ENCODE assay signal across 7 mouse cellular contexts in genomic region chrX:77432846-77433810, GRCm38 (mm10).
DNase-seq lines count a peak whose midpoint lies in the region; ATAC-seq lines count a peak whose summit lies in the region.

No protein-coding gene starts in this region.

- intact Hi-C loops in left cerebral cortex, postnatal 25 days (cut with DNase I), result loop anchor here (1.0 to 2.0 kb wide), 2 partner anchors 76 to 206 kb away; no protein-coding TSS in a partner anchor

- no peaks in the 10 kb centered on the region for H3K27me3 ChIP-seq in intestine, embryonic 15.5 days (replicated peaks)
- H3K27me3 ChIP-seq in midbrain, embryonic 10.5 days (ENCODE audit: low read depth, poor library complexity, severe bottlenecking), result no peaks in the 10 kb centered on the region

- H3K9ac ChIP-seq in intestine, embryonic 15.5 days, result no peak overlapping the region

- no peaks in the 10 kb centered on the region for H3K9me3 ChIP-seq in intestine, embryonic 15.5 days
- H3K9me3 ChIP-seq in midbrain, embryonic 10.5 days (replicated peaks), result no peaks in the 10 kb centered on the region

- peak; percentile 95 to 96 for DNase-seq in adrenal gland, adult (ENCODE audit: inconsistent age in 2 of 2, low spot score in 1 of 2)
- peak; percentile 95 for DNase-seq in embryo, embryonic 10.5 days (ENCODE audit: low spot score)
- DNase-seq in gastrocnemius, postnatal 25 days, result peak; percentile 93
- peak; percentile 86 to 92 for DNase-seq in left cerebral cortex, postnatal 25 days (ENCODE audit: low spot score in 2 of 2)
- peak; percentile 95 for DNase-seq in midbrain, embryonic 10.5 days (ENCODE audit: low spot score)
- peak; percentile 93 for DNase-seq in right cerebral cortex, postnatal 4 days

- no peaks in the 10 kb centered on the region for H3K4me1 ChIP-seq in intestine, embryonic 15.5 days (replicated peaks)
- H3K4me1 ChIP-seq in midbrain, embryonic 10.5 days, result peaks cover 5% of the 10 kb centered on the region

- no peak overlapping the region; the same call in 1 of the 2 replicates for H3K4me3 ChIP-seq in intestine, embryonic 15.5 days (replicated peaks)
- H3K4me3 ChIP-seq in midbrain, embryonic 10.5 days, result peak overlapping the region; percentile 38

- peak; percentile 95 for ATAC-seq in intestine, embryonic 15.5 days

- H3K4me2 ChIP-seq in intestine, embryonic 15.5 days (replicated peaks), result peak overlapping the region; percentile 47

- 12% methylated on average over 26 of the region's 29 CpGs for WGBS in intestine, embryonic 15.5 days
- WGBS in midbrain, embryonic 10.5 days, result 14% methylated on average over 27 of the region's 29 CpGs

- 0 out of 2 replicates have a peak overlapping the region, but pooled peaks have one; percentile 32 for H3K27ac ChIP-seq in intestine, embryonic 15.5 days
- H3K27ac ChIP-seq in midbrain, embryonic 10.5 days (replicated peaks), result peak overlapping the region; percentile 78

- H3K36me3 ChIP-seq in intestine, embryonic 15.5 days, result no peaks in the 10 kb centered on the region
- H3K36me3 ChIP-seq in midbrain, embryonic 10.5 days, result no peaks in the 10 kb centered on the region
